Mouse (Mus musculus) CH12.LX (cell line): ENCODE measurements around the gene Cd8a.

Experiments
- CTCF ChIP-seq, 2 experiments: IDR thresholded peaks in 1 of 2; conservative IDR thresholded peaks in 1 of 2; 2 replicates each; pipeline ENCODE4 v1.5.1; 2011 to 2012; ENCODE audit warnings: low read depth in 2 of 2, low read length in 2 of 2, improper control_type of control experiment in 1 of 2, inconsistent platforms in 1 of 2, mild to moderate bottlenecking in 1 of 2, moderate library complexity in 1 of 2
- EP300 ChIP-seq: IDR thresholded peaks from 2 replicates; pipeline ENCODE4 v1.6.1; 2011; ENCODE audit warnings: low read length, improper control_type of control experiment
- ETS1 ChIP-seq: conservative IDR thresholded peaks from 2 replicates; pipeline ENCODE4 v1.6.1; 2012; ENCODE audit warnings: low read depth, mild to moderate bottlenecking, inconsistent platforms, low read length, improper control_type of control experiment, moderate library complexity
- JUN ChIP-seq: IDR thresholded peaks from 2 replicates; pipeline ENCODE4 v1.6.1; 2011; ENCODE audit warnings: low read depth, mild to moderate bottlenecking, low read length, improper control_type of control experiment, moderate library complexity; ENCODE audit not compliant: insufficient read depth
- MAFK ChIP-seq: IDR thresholded peaks from 2 replicates; pipeline ENCODE4 v1.6.1; 2011; ENCODE audit warnings: low read length, improper control_type of control experiment; ENCODE audit not compliant: insufficient replicate concordance
- MYC ChIP-seq: IDR thresholded peaks from 2 replicates; pipeline ENCODE4 v1.6.1; 2011; ENCODE audit warnings: low read depth, mild to moderate bottlenecking, improper control_type of control experiment, low read length
- POLR2A ChIP-seq: IDR thresholded peaks from 2 replicates; pipeline ENCODE4 v1.6.1; 2011; ENCODE audit warnings: low read depth, mild to moderate bottlenecking, improper control_type of control experiment, low read length
- RCOR1 ChIP-seq: conservative IDR thresholded peaks from 2 replicates; pipeline ENCODE4 v1.6.1; 2012; ENCODE audit warnings: low read depth, mild to moderate bottlenecking, inconsistent platforms, low read length, improper control_type of control experiment
- USF1 ChIP-seq: IDR thresholded peaks from 2 replicates; pipeline ENCODE4 v1.6.1; 2014; ENCODE audit warnings: low read depth, mild to moderate bottlenecking, inconsistent platforms, low read length, improper control_type of control experiment
- ZKSCAN1 ChIP-seq: IDR thresholded peaks from 2 replicates; pipeline ENCODE4 v1.6.1; 2012; ENCODE audit warnings: low read depth, inconsistent platforms, low read length, improper control_type of control experiment, borderline replicate concordance
- ZMIZ1 ChIP-seq: IDR thresholded peaks from 2 replicates; pipeline ENCODE4 v1.6.1; 2012; ENCODE audit warnings: low read depth, mild to moderate bottlenecking, inconsistent platforms, low read length, improper control_type of control experiment

- no peak for TF ChIP-seq CTCF (conservative IDR thresholded peaks at IDR 0.05 in 1 of 2, IDR thresholded peaks at IDR 0.05 in 1 of 2; ENCODE audit: low read depth in 2 of 2, low read length in 2 of 2)
- TF ChIP-seq ZMIZ1, result no peak
- no peak for TF ChIP-seq RCOR1
- TF ChIP-seq MAFK, result no peak
- TF ChIP-seq JUN, result no peak
- no peak for TF ChIP-seq MYC
- no peak for TF ChIP-seq ETS1
- no peak for TF ChIP-seq POLR2A
- TF ChIP-seq ZKSCAN1, result no peak
- TF ChIP-seq USF1, result no peak
- TF ChIP-seq EP300, result no peak
Measured at GRCm38 (mm10) chr6:71330486-71330885, 42.7 kb upstream of the Cd8a start.
